Mouse (Mus musculus) left cerebral cortex, adult 18-20 months (tissue): ENCODE measurements around the gene Slc6a16. TPM values are rescaled to one million over a fixed set of nuclear protein-coding genes. Genes with fewer than 3 reads are reported as not detected.

Source experiments
- DNase-seq, 2 experiments: peaks; one replicate each; pipeline ENCODE4 v3.0.0; 2021 to 2022; ENCODE audit warnings: low spot score in 2 of 2, mixed read lengths in 1 of 2
- long read RNA-seq, 2 experiments: library from polyadenylated mRNA; stranded (forward); transcript quantifications; one replicate each; pipeline ENCODE4 v2.0.0; 2021
- total RNA-seq, 2 experiments: library from RNA; stranded (reverse); gene quantifications; 2 replicates each; pipeline ENCODE4 v1.2.3; 2021

Slc6a16 gene
- 1 to 10 TPM; 1.7 to 1.9 TPM for total RNA-seq
- long read RNA-seq, experiment 1, partial matches to known transcripts = 0 of 4 reads
- long read RNA-seq, experiment 1, other reads (novel, unspliced or antisense) = 2 of 4 reads
- long read RNA-seq, experiment 2, partial matches to known transcripts = 1 of 1 reads
- long read RNA-seq, experiment 2, other reads (novel, unspliced or antisense) = 0 of 1 reads

DNA sequence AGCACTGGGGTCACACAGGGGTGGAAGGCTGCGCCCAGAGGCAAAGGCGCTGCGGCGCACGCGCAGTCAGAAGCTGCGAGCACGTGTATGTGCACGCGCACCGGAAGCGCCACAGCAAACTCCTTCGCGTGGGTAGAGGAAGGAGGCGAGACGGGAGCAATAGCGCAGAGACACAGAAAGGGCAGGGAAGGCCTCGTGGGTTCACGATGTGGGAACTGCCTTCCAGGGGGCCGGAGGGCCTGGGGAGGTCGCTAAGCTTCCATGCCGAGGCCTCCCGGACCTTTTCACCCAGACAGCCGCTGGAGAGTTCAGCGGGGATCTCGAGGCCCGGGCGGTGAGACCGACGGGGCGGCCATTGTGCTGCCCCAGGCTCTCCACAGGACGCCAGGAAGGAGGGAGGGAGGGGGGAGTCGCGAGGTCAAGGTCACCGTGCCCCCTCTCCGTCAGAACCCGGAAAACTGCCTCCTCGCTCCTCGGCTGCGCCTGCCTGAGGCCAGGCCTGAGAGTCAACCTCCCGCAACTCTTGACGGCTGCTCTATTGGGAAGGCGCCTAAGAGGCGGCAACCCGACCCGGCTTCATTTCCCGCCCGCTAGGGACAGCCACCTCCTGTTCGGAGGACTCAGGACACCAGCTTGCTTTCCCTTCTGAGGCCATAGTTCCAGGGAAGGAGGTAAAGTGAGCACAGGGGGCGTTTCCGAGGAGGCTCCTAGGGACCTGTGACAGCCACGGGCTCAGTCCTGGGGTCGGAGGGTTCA, at the start of gene Slc6a16:
Gene Slc6a16, plus strand, starts transcription at position 453 of the 756 bp plus-strand sequence.
- DNase-seq = peak; percentile 41 to 53

DNA sequence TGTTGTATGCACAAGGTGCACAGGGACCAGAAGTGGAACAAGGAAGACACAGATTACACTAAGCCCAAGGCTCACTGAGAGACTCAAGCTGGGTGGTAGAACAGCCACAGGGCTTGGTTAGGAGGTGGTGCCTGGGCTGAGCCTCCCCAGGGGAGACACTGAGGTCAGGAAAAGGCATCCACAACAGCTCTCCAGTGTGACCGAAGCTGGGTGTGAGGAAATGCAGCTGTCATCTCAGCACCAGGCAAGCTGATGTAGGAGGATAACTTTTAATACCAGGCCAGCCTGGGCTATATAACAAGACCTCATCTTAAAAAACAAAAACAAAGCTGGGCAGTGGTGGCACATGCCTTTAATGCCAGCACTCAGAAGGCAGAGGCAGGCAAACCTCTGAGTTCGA, 49.7 kb upstream of the Slc6a16 start:
- no peak for DNase-seq

DNA sequence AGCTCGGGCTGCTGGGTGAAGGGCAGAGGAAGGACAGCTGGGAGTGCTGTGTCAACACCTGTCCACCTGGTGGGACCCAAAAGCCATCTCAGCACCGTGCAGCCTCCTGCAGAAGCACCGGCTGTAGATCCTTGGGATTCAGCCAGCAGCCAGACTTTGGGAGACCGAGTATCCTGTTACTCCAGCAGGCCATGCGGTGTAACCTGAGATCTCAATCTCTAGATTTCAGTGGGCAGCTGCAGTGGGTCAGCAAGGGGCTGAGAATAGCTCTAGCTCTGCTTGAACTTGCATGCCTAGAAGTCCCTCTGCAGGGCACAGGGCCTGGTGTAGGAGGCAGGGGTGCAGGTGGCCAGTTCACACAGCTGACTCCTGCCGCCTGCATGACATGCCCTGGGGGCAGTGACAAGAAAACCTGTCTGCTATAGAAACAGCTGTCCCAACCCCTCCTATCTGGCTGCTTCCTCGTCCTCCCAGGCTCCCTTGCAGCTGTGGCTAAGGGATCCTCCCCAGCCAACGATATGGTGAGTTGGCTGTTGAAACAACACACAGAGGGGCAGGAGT, 49.0 kb upstream of the Slc6a16 start:
- no peak for DNase-seq

DNA sequence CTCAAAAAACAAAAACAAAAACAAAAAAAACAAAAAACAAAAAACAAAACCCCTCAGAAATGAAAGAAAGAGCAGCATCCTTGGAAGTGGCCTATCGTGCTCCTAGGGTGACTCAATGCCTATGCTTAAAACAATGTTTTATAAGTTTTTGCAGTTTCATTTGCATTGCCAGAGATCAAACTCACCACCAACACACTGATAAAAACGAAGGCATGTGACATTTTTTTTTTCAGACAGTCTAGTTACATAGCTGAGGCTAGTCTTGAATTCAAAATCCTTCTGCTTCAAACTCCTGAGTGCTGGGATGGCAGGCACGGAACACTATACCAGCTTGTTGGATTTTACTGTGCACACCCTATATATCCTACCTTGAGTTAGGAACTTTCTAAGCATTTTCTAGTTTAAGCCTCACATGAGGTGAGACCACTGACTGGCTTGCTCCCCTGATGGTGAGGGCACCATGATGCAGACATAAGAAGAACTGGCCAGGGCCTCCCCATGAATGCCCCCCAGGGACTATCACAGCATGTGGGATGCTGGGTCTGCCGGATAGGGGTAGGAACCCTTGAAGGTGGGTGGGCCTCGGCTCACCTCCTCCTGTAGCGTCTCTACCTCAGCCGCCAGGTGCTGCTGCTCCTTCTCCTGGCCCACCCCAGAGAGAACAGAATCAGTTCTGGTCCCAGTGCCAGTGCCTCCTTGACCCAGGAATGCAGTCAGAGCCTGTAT, 48.1 kb upstream of the Slc6a16 start:
- no peak for DNase-seq

DNA sequence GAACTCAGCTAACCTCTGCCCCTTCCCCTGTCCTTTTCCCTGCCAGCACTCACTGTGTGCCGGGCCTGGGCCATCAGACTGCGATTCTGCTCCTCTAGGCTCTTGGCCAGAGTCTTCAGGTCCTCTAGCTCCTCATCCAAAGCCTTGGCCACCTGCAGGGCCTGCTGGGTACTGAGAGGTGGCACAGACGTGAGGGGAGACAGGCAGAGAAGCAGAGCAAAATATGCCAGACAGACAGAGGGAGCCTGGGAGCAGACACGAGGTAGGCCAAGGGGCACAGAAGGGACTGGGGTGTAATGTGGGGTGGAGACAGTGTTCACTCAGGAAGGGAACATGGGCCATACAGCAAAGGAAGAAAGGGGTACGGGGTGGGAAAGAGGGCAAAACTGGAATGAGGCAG, 47.5 kb upstream of the Slc6a16 start:
- no peak for DNase-seq

DNA sequence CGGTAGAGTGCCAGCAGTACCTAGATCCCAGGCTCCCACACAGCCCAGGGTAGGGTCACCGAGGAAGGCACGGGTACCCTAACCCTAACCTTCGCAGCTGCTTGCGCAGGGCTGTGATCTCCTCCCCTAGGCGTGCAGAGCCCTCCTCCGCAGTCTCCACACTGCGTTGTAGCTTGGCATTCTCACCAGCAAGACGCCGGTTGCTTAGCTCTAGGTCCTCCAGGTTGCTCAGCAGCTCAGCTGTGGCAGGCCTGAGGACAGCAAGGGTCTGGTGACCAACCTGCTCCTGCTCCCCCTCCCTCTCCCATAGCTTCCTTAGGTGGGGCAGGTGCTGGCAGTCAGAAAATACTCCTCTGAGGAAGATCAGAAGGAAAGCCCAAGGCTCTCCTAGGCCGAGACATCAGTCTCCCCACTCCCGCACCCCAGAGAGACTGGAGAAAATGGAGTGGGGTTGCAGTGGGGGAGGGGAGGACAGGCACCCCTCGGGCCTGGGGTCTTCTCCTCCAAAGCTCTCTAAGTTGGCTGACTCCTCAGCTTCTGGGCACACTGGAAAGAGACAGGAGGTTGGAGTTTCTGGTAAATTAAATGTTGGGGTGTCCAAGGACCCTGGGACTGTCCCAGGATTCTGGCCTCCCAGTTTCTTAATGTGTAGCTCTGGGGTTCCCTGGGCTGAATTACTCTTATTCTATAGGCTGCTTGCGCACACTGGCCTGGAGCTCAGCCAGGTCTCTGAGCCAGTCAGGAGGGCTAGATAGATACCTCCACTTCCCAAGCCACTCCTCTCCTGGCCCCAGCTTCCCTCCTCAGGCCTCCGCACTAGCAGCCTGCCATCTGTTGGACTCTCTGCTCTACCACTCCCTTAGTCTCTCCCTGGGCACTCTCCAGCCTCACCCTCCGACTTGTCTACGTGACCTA, 46.8 kb upstream of the Slc6a16 start:
- DNase-seq = no peak

DNA sequence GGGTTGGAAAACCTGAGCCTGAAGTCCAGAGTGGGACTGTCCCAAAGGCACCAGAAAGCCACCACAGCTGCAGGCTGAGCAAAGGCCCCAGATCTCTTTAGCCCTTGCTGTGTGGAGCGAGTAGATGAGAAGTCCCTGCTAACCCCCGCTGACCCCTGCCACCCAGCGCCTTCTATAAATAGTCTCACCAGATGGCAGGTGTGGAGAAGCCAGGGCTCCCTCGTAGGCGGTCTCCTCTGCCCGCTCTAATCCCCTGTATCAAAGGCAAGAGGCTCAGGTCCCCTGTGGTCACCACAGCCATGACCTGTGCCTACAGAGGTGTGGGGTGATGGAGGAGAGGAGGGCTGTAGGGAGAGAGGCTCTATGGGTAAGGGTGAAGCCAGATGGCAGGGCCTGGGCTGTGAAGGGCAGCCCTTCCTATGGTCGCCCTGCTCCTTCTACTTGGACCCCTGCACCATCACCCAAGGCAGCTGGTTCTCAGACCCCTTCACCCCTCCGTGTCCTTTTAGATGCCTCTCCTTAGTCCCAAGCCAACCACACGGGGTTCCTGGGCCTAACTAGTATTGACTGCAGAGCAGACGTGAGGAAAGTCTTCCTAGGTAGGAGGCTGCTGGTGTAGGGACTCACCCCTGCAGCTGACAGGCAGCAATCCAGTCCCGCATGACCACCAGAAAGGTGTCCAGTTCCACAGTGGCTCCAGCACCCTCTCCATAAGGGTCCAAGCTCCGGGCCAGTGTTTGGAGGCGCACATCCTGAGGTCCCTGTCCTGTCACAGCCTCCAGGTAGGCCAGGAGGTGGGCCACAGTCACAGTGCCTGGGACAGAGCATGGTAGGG, 45.3 kb upstream of the Slc6a16 start:
- DNase-seq = no peak

DNA sequence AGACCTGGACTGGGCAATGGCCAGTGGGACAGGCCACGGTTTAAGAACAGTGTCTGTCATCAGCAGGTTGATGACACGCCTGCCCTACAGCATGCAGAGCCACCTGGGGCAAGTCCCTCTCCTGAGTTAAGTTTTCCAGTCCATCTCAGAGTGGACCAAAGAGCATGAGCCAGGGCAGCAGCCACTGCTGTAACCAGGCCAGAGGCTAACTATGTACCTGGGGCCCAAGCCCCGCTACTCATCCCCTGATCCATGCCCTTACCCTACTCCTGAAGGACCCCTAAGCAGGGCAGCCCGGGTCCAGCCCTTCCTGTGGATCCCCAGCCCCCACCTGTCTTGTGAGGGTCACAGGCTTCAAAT, 44.7 kb upstream of the Slc6a16 start:
- no peak for DNase-seq

DNA sequence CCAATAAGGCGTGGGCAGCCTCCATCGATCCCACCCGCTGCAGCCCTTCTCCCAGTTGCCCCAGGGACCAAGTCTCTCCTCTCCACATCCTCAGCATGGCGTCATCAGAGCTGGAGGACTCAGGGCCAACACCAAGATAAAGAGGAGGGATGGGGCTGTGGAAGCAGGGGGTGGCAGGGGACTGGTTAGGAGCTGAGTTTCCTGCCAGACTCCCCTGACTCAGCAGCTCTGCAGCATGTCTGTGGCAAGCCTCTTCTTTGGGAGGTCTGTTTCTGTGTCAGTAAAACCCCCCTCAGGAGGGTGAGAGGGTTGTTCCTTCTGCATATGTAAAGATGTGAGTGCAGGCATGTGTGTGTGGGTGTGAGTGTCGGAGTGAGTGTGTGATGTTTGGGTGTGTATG, 43.9 kb upstream of the Slc6a16 start:
- DNase-seq = no peak

DNA sequence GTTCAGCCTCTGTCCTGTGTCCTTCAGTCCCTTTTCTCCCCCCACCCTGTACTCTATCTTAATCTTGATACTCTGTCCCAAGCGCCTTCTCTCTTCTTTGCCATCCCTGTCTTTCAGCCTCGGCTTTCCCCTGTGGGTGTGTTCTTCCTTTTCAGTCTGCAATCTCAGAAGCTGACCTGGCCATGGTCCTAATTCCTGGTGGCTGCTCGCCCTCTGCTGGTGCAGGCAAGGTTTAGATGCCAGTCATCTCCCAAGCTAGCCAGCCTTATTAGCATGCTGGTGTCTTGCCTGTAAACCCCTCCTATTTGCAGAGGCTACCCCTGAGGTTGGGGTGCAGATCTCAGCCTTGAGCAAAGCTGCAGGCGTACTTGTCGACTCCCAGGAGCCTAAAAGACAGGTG, 42.5 kb upstream of the Slc6a16 start:
- peak; percentile 71 to 75 for DNase-seq

DNA sequence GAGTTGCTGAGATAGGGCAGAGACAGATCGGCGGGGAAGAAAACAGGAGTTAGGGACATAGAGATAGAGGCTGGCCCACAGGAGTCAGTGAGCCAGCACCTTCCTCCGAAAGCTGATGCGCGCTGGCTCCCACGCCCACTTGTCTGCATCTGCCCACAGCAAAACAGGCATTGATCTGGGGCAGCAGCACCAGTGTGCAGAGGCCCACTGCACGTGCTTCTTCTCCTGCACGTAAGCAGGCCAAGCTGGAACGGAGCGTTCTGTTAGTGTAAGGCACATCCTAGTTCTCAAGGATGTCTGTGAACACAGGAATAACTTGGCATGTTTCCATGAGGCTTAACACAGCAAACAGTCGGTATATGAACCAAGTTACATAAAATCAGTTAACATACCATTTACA, 41.9 kb upstream of the Slc6a16 start:
- peak in 1 of 2 experiments; percentile 67 for DNase-seq

DNA sequence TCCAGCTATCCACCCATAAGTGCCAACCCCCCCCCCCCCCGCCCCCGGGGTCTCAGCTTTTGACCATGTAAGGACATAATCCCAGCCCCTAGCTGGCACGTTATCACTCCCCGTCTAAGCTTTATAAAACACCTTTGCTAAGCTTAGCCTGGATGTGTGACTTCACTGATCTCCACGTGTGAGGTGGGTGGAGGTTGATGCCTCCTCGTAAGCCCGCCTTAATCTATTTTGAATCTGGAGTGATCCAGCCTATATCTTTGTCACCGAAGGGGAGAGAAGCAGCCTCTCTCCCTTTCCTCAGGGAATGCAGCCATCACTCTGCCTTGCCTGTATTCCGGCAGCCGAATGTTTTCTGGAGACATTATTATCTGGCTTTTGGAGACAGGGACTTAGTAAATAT, 38.2 kb upstream of the Slc6a16 start:
- no peak for DNase-seq

DNA sequence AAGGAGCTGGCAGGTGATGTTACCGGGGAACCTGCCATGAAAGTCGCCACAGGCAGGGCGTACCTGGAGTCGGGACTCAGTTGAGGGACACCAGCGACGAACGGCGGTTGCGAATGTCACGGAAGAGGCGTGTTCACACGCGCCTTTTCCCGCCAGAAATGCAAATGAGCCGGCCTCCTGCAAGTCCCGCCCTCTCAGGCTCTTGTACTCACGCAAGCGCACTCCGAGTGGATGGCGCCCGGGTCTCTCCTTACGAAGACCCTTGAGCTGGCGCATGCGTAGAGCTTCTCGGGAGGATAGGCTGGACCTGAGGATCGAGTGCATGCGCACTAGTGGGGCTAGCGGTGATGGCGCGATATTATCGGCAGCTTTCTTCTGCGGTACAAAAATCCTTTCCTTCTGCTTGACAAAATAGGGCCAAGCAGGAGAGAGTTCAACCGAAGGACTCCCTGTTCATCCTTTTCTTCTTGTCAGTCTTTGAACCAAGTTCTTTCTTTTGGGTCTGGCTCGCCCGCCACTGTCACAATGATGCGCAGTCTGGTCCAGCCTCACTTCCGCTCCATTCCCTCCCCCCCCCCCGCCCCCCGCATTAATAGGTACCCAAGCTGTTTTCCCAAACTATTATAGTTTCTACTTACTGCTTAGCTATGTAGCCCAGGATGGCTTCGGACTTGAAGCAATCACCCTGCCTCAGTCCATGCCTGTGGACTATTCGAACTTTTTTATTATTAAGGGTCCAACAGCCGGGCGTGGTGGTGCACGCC, 36.3 kb upstream of the Slc6a16 start, which contains the start of gene Ccdc155:
Gene Ccdc155, minus strand, starts transcription at position 513 of the 764 bp plus-strand sequence.
- DNase-seq = peak; percentile 87 to 91

DNA sequence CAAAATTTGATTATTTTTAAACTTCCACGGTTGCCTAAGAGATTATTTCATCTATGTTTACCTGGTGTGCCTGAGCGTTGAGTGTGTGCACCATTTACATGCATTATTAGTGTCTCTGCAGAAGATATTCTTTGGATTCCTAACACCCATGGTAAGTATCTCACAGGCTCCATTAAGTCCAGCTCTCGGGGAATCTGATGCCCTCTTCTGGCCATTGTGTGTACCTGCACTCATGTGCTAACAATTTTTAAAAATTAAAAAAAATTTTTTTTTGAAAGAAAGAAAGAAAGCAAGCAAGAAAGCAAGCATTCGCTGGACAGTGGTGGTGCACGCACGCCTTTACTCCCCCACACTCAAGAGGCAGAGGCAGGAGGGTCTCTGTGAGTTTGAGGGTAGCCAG, 32.6 kb upstream of the Slc6a16 start:
- DNase-seq = no peak

DNA sequence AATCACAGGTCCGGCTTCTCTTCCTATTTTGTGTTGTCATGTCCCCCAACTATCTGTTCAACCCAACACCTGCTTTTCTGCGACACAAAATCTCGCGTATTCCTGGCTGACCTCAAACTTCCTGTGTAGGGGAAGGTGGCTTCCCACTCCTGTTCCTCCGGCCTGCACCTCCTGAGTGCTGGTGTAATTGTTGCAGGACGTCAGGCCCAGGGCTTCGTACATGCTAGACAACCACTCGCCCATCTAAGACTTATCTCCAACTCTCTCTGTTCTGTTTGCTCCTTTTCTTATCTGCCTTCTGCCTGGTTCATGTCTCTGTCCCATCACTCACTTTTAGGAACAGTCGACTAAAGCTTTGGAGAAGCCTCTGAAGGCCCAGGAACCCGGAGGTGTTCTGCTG, 29.8 kb upstream of the Slc6a16 start:
- DNase-seq = no peak

DNA sequence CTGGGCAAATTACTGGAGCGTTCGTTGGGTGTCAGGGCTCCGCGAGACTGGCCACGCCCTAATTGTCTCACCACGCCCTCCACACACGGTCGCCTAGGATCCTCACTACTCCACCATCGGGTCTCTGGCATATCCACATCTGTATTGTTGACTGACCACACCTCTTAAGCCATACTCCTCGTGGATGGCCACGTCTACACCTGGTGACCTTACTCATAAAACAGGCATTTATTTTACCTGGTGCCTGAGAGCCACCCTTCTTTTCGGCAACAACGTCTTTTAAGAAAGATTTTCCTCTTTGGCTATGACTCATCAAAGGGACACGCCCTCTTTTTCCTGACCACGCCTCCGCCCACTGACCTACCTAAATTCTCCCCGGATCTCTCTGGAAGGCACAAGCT, 29.0 kb upstream of the Slc6a16 start, which contains the start of gene Dkkl1:
Gene Dkkl1, minus strand, starts transcription at position 297 of the 401 bp plus-strand sequence.
- no peak for DNase-seq

DNA sequence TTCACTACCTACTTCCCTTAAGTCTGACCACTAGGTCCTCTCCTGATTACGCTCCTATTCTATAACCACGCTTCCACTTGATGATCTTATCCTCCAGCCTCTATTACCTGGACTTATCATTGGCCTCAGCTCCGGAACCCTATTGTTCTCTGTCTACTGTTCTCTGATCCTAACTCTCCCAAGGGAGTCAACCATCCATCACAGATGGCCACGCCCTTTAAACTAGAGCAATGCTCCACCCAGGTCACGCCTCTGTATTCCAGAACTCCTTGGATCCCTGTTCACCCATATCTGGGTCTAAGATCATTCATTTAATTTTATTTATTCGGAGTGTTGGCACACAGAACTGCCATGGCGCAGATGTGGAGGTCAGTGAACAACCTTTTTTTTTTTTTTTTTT, 28.5 kb upstream of the Slc6a16 start:
- no peak for DNase-seq

DNA sequence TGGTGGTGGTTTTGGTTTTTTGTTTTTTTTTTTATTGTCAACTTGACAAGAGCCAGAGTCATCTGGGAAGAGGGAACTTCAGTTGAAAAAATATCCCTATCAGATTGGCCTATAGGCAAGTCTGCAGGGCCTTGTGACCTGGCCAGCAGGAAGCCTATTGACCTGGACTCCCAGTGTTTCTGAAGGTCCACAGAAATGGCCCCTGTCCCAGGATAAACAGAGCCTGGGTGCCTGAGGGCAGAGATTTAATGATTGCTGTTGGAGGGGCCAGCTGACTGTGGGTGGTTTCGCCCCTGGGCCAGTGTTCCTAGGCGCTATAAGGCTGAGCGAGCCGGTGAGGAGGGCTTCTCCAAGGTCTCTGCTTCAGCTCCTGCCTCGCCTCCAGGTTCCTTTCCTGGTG, 27.2 kb upstream of the Slc6a16 start:
- DNase-seq = no peak
